Mouse (Mus musculus) intestine, embryonic 15.5 days (tissue): ENCODE results near the gene Gm3646. TPM values are rescaled to one million over a fixed set of nuclear protein-coding genes. Genes with fewer than 3 reads are reported as not detected.

ENCODE experiments used
- ATAC-seq: fragments of 200-750 bp; cut with Nextera tagmentation; 2 replicates; pipeline ENCODE4 v1.8.0; 2017; ENCODE audit warnings: moderate TSS enrichment, moderate library complexity
- H3K27ac ChIP-seq: fragments of 300-500 bp; sonication (generic); 2 replicates; pipeline ENCODE4 v1.5.1; 2015; ENCODE audit warnings: mild to moderate bottlenecking, inconsistent platforms
- H3K27me3 ChIP-seq: fragments of 300-500 bp; sonication (generic); replicated peaks from 2 replicates; pipeline ENCODE4 v1.6.1; 2015; ENCODE audit warnings: inconsistent platforms
- H3K36me3 ChIP-seq: fragments of 300-500 bp; sonication (generic); 2 replicates; pipeline ENCODE4 v1.6.1; 2015; ENCODE audit warnings: inconsistent platforms
- H3K4me1 ChIP-seq: fragments of 300-500 bp; sonication (generic); replicated peaks from 2 replicates; pipeline ENCODE4 v1.6.1; 2015; ENCODE audit warnings: inconsistent platforms
- H3K4me2 ChIP-seq: fragments of 300-500 bp; sonication (generic); replicated peaks from 2 replicates; pipeline ENCODE4 v1.6.1; 2015; ENCODE audit warnings: mild to moderate bottlenecking, inconsistent platforms
- H3K4me3 ChIP-seq: fragments of 300-500 bp; sonication (generic); replicated peaks from 2 replicates; pipeline ENCODE4 v1.5.1; 2015; ENCODE audit warnings: inconsistent platforms
- H3K9ac ChIP-seq: fragments of 300-500 bp; sonication (generic); 2 replicates; pipeline ENCODE4 v1.6.1; 2015; ENCODE audit warnings: inconsistent platforms
- H3K9me3 ChIP-seq: fragments of 300-500 bp; sonication (generic); 2 replicates; pipeline ENCODE4 v1.6.1; 2016; ENCODE audit warnings: inconsistent platforms
- WGBS: fragments of 180-500 bp; shearing (Covaris S2); methylation state at CpG from one replicate; pipeline ENCODE4 v1.1.7; 2015; 5-methylcytosine and 5-hydroxymethylcytosine counted together
- polyA plus RNA-seq: library from polyadenylated mRNA; unstranded; fragments of >200 nt; fragmentation: Nextera tagmentation; extraction: Ambion mirVana; gene quantifications from 2 replicates; pipeline ENCODE4 v1.2.1, GENCODE M21; 2015

The Gm3646 gene
- polyA plus RNA-seq: not detected in 2 replicates

- Histone ChIP-seq H3K36me3 (no peaks in the 10 kb centered on the region), H3K9ac (no peak within 1 kb of the TSS), H3K27me3 (no peaks in the 10 kb centered on the region), H3K9me3 (no peaks in the 10 kb centered on the region), H3K4me3 (no peak within 1 kb of the TSS), H3K4me1 (no peaks in the 10 kb centered on the region), H3K27ac (no peak within 1 kb of the TSS), H3K4me2 (no peak within 1 kb of the TSS)
- ATAC-seq: peak; percentile 58; the same call in 1 of the 2 replicates
- WGBS: 69% methylated on average over 4 of the region's 4 CpGs
Observed at GRCm38 (mm10) chr1:39805243-39805979, at the start of gene Gm3646. Gene Gm3646, minus strand, starts transcription at chr1:39805332.

GRCm38 (mm10) chr1:39847066-39847465 is 41.9 kb upstream of the Gm3646 start:
- Histone ChIP-seq H3K4me1 (no peaks in the 10 kb centered on the region), H3K36me3 (no peaks in the 10 kb centered on the region), H3K4me3 (no peak overlapping the region), H3K27ac (no peak overlapping the region), H3K4me2 (no peak overlapping the region), H3K27me3 (no peaks in the 10 kb centered on the region), H3K9ac (no peak overlapping the region), H3K9me3 (no peaks in the 10 kb centered on the region)
- WGBS: 81% methylated on average over 7 of the region's 7 CpGs
- ATAC-seq: no peak

GRCm38 (mm10) chr1:39846031-39846550 is 41.0 kb upstream of the Gm3646 start:
- no peak for ATAC-seq
- H3K9ac ChIP-seq: no peak overlapping the region
- no peak overlapping the region for H3K27ac ChIP-seq
- H3K9me3 ChIP-seq: no peaks in the 10 kb centered on the region
- H3K27me3 ChIP-seq: no peaks in the 10 kb centered on the region
- H3K4me2 ChIP-seq: no peak overlapping the region
- no peaks in the 10 kb centered on the region for H3K4me1 ChIP-seq
- H3K4me3 ChIP-seq: no peak overlapping the region
- WGBS: 73% methylated on average over 4 of the region's 4 CpGs
- no peaks in the 10 kb centered on the region for H3K36me3 ChIP-seq

DNA sequence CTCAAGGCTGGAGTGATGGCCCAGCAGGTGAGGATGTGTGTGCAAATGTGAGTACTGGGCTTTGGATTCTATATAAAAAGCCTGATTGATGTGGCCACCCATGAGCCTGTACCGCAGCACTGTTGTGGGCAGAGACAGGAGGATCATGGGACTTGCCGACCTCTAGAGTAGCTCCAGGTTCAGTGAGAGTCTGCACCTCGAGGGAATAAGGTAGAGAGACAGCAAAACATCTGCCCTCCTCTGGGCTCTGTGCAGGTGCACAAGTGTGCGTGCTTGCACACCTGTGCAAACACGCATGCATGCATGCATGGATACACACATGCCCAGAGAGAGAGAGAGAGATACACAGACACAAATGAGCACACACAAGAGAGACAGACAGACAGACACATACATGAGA is 38.2 kb upstream of the Gm3646 start:
- Histone ChIP-seq H3K4me2 (no peak overlapping the region), H3K4me1 (no peaks in the 10 kb centered on the region), H3K9ac (no peak overlapping the region), H3K9me3 (no peaks in the 10 kb centered on the region), H3K4me3 (no peak overlapping the region), H3K27me3 (no peaks in the 10 kb centered on the region), H3K27ac (no peak overlapping the region), H3K36me3 (no peaks in the 10 kb centered on the region)
- 83% methylated on average over 5 of the region's 5 CpGs for WGBS
- no peak for ATAC-seq

DNA sequence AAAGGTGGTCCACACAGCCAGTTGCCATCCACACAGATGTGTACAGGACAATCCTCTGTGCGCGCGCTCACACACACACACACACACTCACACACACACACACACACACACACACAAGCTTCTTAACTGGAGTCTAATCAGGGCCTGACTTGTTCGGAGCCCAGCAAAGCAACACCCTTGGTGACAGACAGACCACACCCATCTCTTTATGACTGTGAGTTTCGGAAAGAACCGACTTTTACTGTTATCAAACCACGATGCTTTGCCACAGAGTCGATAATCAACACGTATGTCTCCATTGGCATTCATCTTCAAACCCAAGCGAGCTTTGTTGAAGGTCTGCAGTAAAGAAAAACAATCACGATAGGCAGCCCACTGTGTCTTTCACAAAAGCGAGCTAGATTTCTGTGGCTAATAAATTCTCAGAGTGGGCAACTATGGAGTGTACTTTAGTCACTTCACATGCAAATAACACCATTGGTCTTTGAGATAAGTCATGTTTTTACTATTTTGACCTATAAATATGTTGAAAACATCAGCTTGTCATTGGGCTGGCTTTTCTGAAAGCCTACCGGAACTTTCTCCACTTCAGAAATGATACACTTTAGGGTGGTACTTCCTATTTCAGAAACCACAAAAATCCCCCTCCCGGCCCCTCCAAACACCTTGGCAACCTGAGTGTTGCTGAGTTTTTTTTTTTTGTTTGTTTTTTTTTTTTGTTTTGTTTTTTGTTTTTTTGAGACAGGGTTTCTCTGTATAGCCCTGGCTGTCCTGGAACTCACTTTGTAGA is 37.3 kb upstream of the Gm3646 start:
- no peak overlapping the region for H3K27ac ChIP-seq
- H3K4me1 ChIP-seq: no peaks in the 10 kb centered on the region
- 78% methylated on average over 14 of the region's 14 CpGs for WGBS
- no peak for ATAC-seq
- H3K9ac ChIP-seq: no peak overlapping the region
- H3K9me3 ChIP-seq: no peaks in the 10 kb centered on the region
- no peak overlapping the region for H3K4me2 ChIP-seq
- no peaks in the 10 kb centered on the region for H3K27me3 ChIP-seq
- no peaks in the 10 kb centered on the region for H3K36me3 ChIP-seq
- no peak overlapping the region for H3K4me3 ChIP-seq

DNA sequence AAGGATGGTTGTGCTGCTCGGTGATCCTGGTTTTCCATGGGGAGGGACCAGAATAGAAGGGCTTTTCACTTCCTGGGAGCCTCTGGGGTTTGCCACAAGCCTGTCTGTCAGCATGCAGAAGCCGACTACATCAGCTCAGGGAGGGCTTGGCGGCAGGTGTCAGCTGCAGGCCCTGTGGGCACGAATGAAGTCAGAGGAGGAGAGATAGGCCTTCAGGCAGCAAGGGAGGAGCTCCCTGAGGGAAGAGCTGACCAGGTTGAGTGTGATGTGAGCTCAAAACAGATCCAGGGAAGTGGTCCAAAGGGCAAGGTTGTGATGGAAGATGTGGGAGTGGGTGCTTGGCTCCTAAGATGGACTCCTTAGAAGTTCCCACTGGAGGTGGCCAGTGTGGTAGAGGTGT is 35.7 kb upstream of the Gm3646 start:
- Histone ChIP-seq H3K9me3 (no peaks in the 10 kb centered on the region), H3K4me3 (no peak overlapping the region), H3K27ac (no peak overlapping the region), H3K9ac (no peak overlapping the region), H3K27me3 (no peaks in the 10 kb centered on the region), H3K36me3 (no peaks in the 10 kb centered on the region), H3K4me2 (no peak overlapping the region), H3K4me1 (no peaks in the 10 kb centered on the region)
- WGBS: 65% methylated on average over 4 of the region's 4 CpGs
- ATAC-seq: no peak

GRCm38 (mm10) chr1:39839838-39840237 is 34.7 kb upstream of the Gm3646 start:
- Histone ChIP-seq H3K9me3 (no peaks in the 10 kb centered on the region), H3K9ac (no peak overlapping the region), H3K36me3 (no peaks in the 10 kb centered on the region), H3K27ac (no peak overlapping the region), H3K27me3 (no peaks in the 10 kb centered on the region), H3K4me2 (no peak overlapping the region), H3K4me3 (no peak overlapping the region), H3K4me1 (no peaks in the 10 kb centered on the region)
- 63% methylated on average over 8 of the region's 8 CpGs for WGBS
- ATAC-seq: no peak

DNA sequence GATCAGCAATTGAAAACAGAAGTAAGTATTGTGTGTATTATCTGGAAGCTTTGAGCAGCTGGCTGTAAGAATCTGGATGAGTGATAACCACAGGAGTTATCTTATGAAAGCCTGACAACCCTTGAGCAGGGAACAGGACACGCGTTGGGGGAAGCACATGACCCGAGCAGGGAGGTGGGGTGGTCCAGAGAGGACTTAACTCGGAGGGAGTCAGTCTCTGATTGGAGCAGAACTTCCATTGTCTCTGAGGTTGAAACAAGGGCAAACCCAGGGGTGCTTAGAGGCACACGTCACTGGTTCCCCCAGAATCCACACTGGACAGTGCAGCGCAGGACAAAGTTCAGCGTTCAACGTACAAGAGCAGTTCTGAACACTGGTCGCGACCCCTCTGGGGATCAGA is 34.1 kb upstream of the Gm3646 start:
- 55% methylated on average over 10 of the region's 10 CpGs for WGBS
- Histone ChIP-seq H3K9me3 (no peaks in the 10 kb centered on the region), H3K4me1 (no peaks in the 10 kb centered on the region), H3K9ac (no peak overlapping the region), H3K27me3 (no peaks in the 10 kb centered on the region), H3K4me2 (no peak overlapping the region), H3K36me3 (no peaks in the 10 kb centered on the region), H3K27ac (no peak overlapping the region), H3K4me3 (no peak overlapping the region)
- ATAC-seq: peak; percentile 47; the same call in 1 of the 2 replicates

DNA sequence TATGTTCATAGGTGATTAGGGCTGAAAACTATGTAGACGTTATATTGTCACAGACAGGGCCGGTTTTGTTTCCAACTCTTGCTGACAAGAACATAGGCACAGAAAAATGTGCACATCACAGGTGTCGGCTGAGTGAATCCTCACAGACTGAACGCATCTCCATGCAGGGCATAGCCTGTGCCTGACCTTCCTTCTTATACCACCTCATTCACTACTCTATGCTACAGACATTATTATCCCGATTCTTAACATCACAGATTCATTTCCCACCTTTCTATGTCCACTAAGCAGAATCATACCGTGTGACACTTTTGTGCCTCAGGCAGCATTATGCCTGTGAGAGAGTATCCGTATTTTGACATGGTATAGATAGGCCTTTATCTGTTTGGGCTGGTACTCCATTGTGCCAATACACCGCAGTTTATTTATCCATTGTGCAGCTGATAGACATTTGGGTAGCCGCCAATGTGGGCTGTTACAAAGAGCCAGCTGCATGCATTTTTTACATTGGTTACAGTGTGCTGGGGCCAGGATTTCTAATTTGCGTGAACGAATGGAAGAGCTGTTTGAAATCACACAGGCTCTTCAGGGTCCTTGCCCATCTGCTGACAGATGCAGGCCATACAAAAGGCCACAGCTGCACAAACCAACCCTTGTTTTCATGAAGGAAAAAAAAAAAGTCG is 33.5 kb upstream of the Gm3646 start:
- no peak overlapping the region for H3K9ac ChIP-seq
- H3K27ac ChIP-seq: no peak overlapping the region
- H3K9me3 ChIP-seq: no peaks in the 10 kb centered on the region
- no peaks in the 10 kb centered on the region for H3K27me3 ChIP-seq
- H3K4me3 ChIP-seq: no peak overlapping the region
- WGBS: 77% methylated on average over 12 of the region's 12 CpGs
- no peaks in the 10 kb centered on the region for H3K36me3 ChIP-seq
- H3K4me2 ChIP-seq: no peak overlapping the region
- no peaks in the 10 kb centered on the region for H3K4me1 ChIP-seq
- no peak for ATAC-seq

- WGBS: 50% methylated on average over 4 of the region's 4 CpGs
- H3K4me2 ChIP-seq: no peak overlapping the region
- peak; percentile 72 for ATAC-seq
Observed at GRCm38 (mm10) chr1:39831594-39832039, 26.5 kb upstream of the Gm3646 start.

GRCm38 (mm10) chr1:39830786-39831593 is 25.9 kb upstream of the Gm3646 start:
- Histone ChIP-seq H3K36me3 (no peaks in the 10 kb centered on the region), H3K9me3 (no peaks in the 10 kb centered on the region), H3K4me2 (no peak overlapping the region), H3K4me3 (no peak overlapping the region), H3K27me3 (no peaks in the 10 kb centered on the region), H3K4me1 (0 out of 2 replicates have a peak, but pooled peaks cover 4% of the 10 kb centered on the region), H3K9ac (no peak overlapping the region), H3K27ac (no peak overlapping the region)
- 72% methylated on average over 11 of the region's 11 CpGs for WGBS
- no peak for ATAC-seq

More at GRCm38 (mm10) chr1:39831594-39832039, 26.5 kb upstream of the Gm3646 start:
- no peak overlapping the region for H3K4me3 ChIP-seq
- no peak overlapping the region for H3K9ac ChIP-seq
- 0 out of 2 replicates have a peak, but pooled peaks cover 4% of the 10 kb centered on the region for H3K4me1 ChIP-seq
- H3K36me3 ChIP-seq: no peaks in the 10 kb centered on the region
- H3K27me3 ChIP-seq: no peaks in the 10 kb centered on the region
- no peak overlapping the region for H3K27ac ChIP-seq
- no peaks in the 10 kb centered on the region for H3K9me3 ChIP-seq
